Mouse (Mus musculus): Measurements from ENCODE around the gene Zmynd11.
A peak's percentile ranks its signal among the peaks of the same experiment; 100 is the strongest.

The Zmynd11 gene

DNA sequence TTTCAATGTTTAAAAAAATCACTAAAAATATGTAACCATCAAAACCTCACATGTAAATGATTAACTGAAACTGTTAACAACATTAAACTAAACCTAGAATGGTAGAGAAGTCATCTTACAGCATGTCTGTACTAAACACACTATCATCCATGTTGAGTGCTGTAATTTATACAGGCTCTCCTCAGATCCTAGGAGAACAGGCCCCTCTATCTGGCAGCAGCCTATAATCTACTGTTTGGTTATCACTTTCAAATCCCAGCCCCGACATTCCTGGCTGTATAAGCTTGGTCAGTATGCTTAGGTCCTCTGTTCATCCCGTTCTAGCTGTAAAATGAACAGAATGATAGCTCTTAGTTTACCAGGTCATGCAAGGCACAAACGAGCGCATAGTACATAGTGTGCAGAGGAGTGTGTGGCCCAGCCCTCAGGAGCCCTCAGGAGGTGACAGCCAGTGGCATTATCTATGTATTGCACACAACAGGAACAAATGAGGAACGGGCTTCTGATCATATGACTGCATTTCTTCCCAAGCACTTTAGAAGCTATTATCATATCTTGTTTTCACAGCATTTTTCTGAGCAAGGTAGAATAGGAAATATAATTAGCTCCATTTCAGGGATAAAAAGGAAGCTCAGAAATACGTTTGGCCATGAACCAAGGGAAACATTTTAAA lies 51.5 kb downstream of the Zmynd11 start:
- DNase-seq (ENCODE audit: low read depth, low spot score) = no peak

DNA sequence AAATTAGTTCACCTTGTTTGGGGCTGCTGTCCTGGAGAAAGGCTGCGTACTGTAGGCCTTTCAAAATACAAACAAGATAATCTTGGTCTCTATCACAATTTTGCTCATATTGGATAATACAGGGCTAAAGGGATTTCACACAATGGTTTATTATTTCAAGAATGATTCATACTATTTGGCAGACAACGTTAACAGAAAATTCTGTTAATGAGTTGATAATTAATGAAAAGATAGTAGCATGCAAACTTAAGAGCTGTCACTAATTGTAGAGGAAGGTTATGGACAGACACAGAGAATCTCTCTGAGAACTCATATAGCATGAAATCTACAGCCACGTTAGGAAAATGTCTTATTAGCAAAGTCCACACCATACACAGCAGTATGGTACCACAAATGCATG lies 52.2 kb downstream of the Zmynd11 start:
- DNase-seq (ENCODE audit: low read depth, low spot score) = no peak

DNA sequence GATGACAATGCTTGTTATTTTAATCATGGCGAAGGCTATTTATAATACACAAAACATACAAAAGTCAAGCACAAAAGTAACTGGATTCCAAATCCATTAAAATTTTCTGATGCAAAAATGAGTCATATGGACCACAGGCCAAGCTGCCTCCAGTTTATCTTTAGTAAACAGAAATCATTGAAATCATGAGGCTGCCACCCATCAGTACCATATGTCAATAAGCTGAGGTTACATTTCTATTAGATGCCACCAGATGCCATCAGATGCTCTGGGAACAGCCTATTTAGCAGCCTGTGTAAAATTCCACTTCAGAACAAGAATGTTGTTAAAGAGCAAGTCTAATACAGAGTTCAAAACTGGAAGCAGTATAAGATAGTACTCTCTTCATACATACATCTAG lies 52.7 kb downstream of the Zmynd11 start:
- no peak for DNase-seq (ENCODE audit: low read depth, low spot score)

DNA sequence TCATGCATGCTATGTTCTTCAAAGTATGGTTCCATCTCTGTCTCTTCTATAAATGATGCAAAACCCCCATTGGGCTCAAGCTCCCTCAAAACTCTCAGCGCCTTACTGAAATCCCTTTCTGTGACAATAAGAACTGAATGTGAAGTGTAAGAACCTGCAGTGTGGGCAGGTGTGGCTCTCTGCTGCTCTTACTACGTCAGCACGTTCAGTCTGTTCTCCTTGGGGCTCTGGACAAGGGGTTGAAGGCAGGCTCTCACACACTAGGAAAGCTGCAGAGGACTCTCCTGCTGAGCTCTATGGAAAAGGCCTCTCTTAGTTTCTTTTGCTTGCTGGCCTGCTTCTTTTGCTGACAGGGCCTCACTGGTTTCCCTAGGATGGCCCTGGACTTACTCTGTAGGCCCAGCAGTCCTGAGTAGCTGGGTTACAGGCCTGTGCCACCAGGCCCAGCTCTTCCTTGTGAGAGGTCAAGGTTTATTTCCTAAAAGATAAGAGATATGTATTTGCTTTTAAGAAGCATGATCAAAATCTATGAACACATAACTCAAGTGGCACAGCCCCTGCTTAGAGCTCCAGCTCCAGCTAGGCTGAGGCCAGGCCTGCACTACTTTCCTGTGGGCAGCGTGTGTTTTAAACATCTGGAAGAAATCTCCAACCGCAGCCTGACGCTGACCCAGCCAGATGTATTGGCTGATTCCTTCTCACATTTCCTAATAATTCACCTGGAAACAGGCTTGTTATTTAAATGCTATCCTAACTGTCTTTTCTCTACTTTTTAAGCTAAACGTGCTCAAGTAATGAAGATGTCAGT lies 56.5 kb downstream of the Zmynd11 start:
- DNase-seq (ENCODE audit: low read depth, low spot score) = no peak

DNA sequence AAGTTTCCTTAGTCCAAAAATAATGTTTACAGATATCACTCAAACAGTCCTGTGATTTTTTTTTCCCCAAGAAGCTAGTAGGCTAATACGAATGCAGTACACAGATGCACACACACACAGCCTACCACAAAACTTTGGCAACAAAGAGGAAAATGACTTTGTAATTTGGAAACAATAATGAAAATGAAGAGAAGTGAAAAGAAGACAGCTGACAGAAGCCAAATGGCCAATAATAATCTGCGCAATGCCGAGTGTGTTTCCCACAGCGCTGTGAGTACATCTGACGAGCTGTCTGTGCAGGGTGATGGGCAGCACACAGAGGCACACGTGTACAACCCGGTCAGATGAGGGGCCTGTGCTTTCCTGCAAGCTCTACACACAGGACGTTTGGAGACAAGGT lies 58.4 kb downstream of the Zmynd11 start:
- no peak for DNase-seq (ENCODE audit: low read depth, low spot score)

GRCm38 (mm10) chr13:9702615-9703235 lies 62.4 kb downstream of the Zmynd11 start:
- DNase-seq (ENCODE audit: low read depth, low spot score) = no peak

DNA sequence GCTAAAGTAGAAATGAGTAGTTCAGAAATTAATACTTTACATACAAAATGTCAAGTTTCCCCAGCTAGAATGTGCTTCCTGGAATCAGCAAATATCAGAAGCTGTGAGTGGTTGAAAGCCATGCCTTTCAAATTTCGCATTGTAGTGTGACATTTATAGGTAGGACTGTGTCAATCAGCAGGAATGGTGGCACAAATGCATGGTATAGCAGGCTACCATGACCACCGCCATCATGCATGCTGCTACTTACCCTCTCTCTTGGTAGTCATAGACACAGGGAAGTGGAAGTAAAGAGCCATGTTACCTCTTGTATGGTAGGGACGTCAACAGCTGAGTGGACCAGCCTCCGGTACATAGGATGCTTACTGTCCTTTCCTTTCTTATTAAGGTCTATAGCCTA lies 67.8 kb downstream of the Zmynd11 start:
- DNase-seq (ENCODE audit: low read depth, low spot score) = no peak

DNA sequence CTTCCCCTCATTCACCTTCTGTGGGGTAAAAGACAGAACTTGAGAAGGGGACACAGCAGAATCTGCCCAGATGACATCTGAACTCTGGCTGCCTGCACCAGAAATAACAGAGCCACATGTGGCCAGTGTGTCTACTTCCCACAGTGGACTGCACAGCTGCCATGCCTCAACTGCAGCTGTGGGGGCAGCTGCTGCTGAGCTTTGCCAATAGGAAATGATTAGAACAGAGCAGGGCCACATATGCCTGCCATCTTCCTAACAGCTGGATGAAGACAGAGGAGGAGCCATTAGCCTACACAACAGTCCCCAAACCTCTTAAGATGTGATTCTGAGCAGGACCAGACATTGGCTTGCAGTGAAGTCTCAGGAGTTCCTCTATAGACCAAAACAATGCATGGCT lies 69.3 kb downstream of the Zmynd11 start:
- DNase-seq (ENCODE audit: low read depth, low spot score) = no peak

DNA sequence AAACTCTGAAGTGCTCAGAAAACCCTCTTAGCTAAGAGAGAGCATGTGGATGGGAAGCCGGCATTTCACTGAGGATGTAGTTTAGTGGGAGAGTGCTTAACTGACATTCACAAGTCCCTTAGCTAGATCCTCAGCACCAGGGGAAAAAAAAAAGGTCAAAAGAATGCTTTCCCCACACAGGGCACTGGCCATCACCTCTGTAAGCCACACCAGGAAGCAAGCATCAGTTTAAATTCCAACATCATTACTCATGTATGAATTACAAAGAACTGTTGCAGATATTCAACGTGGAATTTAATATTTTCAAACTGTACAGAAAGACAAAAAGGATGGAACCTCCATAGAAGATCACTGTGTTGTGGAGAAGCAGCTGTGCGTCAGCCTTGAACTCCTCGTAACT lies 69.7 kb downstream of the Zmynd11 start:
- DNase-seq (ENCODE audit: low read depth, low spot score) = no peak

GRCm38 (mm10) chr13:9694651-9695050 lies 70.5 kb downstream of the Zmynd11 start:
- DNase-seq (ENCODE audit: low read depth, low spot score) = no peak

GRCm38 (mm10) chr13:9692876-9693275 lies 72.3 kb downstream of the Zmynd11 start:
- no peak for DNase-seq (ENCODE audit: low read depth, low spot score)

- no peak for DNase-seq (ENCODE audit: low read depth, low spot score)
Observed at GRCm38 (mm10) chr13:9689366-9689765, 75.8 kb downstream of the Zmynd11 start.

GRCm38 (mm10) chr13:9686765-9687164 lies 78.4 kb downstream of the Zmynd11 start:
- no peak for DNase-seq (ENCODE audit: low read depth, low spot score)

DNA sequence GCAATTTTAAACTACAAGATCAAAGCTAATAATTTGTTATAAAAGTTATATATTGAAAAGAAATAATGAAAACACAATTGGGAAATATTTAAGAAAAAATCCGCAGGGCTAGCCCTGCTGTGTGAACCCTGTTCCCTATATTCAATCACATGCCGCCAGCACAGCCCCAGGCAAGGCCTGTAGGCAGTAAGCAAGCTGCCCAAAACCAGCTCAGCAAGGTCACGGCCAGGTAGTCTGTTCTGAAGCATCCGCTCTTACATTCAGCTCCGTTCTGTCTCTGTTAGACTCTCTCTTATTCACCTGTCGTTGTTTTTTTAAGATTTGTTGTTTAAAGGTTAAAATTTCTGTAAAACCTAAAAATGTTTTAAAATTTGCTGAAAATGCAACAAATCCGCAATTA lies 78.9 kb downstream of the Zmynd11 start:
- no peak for DNase-seq (ENCODE audit: low read depth, low spot score)

DNA sequence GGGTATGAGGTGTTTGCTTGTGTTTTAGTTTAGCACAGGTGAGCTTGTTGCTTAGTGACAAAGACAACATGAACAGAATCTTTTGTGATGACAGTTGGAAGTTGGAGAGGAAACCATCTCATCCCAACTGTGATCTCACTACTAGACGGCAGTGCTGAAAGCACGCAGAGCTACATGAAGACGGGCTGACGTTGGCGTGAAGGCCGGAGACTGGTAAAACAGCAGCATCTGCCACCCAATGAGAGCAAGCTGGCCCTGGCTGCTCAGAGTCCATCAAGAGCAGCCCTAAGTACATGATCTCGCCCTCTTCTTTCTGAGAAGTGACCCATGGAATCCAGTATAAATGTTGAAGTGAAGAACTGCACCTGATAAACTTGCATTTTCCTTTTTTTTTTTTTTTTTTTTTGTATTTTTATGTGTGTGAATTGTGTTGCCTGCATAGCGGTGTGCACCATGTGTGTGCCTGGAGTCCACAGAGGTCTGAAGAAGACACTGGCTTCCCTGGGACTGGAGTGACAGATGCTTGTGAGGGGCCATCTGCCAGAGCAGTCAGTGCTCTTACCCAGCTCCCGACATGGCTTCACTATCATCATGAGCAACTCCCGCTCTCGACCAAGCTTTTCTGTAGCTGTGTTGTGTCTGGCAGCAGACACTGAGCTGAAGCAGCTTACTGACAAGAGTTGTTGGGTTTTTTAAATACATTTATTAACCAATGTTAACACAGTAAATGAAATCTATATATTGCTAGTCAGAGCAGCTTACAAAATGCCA lies 80.8 kb downstream of the Zmynd11 start:
- no peak for DNase-seq (ENCODE audit: low read depth, low spot score)

DNA sequence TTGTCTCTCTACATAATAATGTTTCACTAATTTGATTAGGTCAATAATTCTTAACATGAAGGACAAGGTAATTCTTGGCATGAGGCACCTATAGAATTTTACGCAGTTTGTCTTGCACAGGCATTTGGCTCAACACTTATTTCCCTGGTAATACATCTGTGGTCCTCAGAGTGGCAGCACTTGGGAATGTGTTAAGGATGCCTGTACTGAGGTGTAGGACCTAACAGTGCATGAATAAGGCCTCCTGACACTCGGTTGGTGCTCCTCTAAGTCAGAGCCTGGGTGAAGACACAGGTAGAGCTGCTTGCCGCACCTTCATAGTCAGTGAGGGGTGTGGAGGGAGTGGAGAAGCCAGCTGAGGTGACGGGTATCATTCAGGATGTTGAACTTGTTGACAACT lies 81.8 kb downstream of the Zmynd11 start:
- no peak for DNase-seq (ENCODE audit: low read depth, low spot score)

- DNase-seq (ENCODE audit: low read depth, low spot score) = no peak
Observed at GRCm38 (mm10) chr13:9681492-9681891, 83.6 kb downstream of the Zmynd11 start.

DNA sequence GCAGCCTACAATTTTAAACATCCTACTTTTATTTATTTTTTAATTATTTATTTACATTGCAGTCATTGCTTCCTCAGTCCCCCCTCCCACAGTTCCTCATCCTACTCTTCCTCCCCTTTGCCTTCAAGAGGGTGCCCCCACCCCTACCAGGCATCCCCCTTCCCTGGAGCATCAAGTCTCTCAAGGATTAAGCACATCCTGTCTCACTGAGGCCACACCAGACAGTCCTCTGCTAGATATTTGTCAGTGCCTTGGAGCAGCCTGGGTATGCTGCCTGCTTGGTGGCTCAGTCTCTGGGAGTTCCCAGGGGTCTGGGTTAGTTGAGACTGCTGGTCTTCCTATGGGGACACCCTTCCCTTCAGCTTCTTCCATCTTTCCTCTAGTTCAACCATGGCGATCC lies 91.0 kb downstream of the Zmynd11 start:
- no peak for DNase-seq (ENCODE audit: low read depth, low spot score)

GRCm38 (mm10) chr13:9669246-9669645 lies 95.9 kb downstream of the Zmynd11 start:
- no peak for DNase-seq (ENCODE audit: low read depth, low spot score)

- no peak for DNase-seq (ENCODE audit: low read depth, low spot score)
Observed at GRCm38 (mm10) chr13:9667954-9668496, 97.1 kb downstream of the Zmynd11 start.

GRCm38 (mm10) chr13:9663593-9663992 lies 101.5 kb downstream of the Zmynd11 start:
- DNase-seq (ENCODE audit: low read depth, low spot score) = peak; percentile 28

DNA sequence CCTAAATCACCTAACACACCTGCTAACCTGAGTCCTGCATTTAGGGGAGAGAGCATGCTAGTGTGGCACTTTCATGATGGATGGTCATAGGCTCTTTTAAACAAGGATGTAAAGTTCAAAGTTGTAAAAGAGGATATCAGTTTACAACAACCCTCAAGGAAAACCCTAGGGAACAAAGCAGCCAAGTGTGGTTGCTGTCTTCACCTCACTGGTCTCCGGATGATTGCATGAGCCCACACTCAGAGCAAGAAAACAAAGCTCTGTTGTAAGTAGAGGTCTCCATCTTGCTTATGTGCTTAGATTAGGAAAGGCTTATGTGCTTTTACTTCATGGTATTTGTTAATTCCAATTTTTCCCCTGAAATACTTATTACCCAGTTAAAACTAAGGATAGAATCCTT lies 104.4 kb downstream of the Zmynd11 start:
- no peak for DNase-seq (ENCODE audit: low read depth, low spot score)
